Mouse (Mus musculus) CH12.LX (cell line): ENCODE data around the gene Siglecg.

Source experiments
- CHD2 ChIP-seq: IDR thresholded peaks from 2 replicates; pipeline ENCODE4 v1.6.1; 2011; ENCODE audit warnings: low read length, improper control_type of control experiment
- CTCF ChIP-seq, 2 experiments: IDR thresholded peaks in 1 of 2; conservative IDR thresholded peaks in 1 of 2; 2 replicates each; pipeline ENCODE4 v1.5.1; 2011 to 2012; ENCODE audit warnings: low read depth in 2 of 2, low read length in 2 of 2, improper control_type of control experiment in 1 of 2, inconsistent platforms in 1 of 2, mild to moderate bottlenecking in 1 of 2, moderate library complexity in 1 of 2

GRCm38 (mm10) chr7:43462851-43463250 is 54.8 kb downstream of the Siglecg start, which contains the start of gene Vsig10l:
- TF ChIP-seq CTCF (conservative IDR thresholded peaks at IDR 0.05 in 1 of 2, IDR thresholded peaks at IDR 0.05 in 1 of 2; ENCODE audit: low read depth in 2 of 2, low read length in 2 of 2) = no peak
- TF ChIP-seq CHD2 = no peak
